Mouse (Mus musculus) right cerebral cortex, adult 18-20 months (tissue): ENCODE data around the gene Clasrp.
A peak's percentile ranks its signal among the peaks of the same experiment; 100 is the strongest.
"Not testable (repeated sequence)": the region's sequence is repeated elsewhere in the genome, so short reads cannot be mapped to it uniquely, and the experiment has no call there.

ENCODE experiments used
- DNase-seq: peaks from one replicate; pipeline ENCODE4 v3.0.0; 2022; ENCODE audit warnings: mixed read lengths

The Clasrp gene

DNA sequence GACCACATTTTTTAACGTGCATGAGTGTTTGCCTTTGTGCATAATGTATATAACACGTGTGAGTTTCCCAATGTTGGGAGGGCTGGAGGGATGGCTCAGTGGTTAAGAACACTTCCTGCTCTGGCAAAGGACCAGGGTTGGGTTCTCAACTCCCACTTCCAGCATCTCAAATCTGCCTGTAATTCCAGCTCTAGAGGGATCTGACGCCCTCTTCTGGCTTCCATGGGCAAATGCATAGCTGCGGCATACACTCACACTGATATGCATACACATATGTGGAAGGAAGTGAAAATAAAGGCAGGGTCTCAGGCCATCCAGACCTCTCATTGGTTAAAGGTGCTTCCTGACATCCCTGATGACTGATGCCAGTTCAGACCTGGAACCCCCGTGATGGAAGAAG, 3.0 kb upstream of the Clasrp start:
- no peak for DNase-seq

DNA sequence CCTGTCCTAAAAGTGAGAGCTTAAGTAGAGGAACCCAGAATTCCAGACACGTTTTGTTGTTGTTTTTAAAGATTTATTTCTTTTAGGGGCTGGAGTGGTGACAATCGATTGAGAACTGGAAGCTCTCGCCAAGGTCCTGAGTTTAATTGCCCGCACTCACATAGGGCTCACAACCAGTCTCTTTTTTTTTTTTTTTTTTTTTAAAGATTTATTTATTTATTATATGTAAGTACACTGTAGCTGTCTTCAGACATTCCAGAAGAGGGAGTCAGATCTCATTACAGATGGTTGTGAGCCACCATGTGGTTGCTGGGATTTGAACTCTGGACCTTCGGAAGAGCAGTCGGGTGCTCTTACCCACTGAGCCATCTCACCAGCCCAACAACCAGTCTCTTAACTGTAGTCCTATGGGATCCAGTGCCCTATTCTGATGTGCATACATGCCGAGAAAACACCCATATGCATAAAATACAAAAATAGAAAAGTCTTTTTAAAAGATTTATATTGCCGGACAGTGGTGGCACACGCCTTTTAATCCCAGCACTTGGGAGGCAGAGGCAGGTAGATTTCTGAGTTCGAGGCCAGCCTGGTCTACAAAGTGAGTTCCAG, 424 bp upstream of the Clasrp start:
- not testable (repeated sequence) for DNase-seq

DNA sequence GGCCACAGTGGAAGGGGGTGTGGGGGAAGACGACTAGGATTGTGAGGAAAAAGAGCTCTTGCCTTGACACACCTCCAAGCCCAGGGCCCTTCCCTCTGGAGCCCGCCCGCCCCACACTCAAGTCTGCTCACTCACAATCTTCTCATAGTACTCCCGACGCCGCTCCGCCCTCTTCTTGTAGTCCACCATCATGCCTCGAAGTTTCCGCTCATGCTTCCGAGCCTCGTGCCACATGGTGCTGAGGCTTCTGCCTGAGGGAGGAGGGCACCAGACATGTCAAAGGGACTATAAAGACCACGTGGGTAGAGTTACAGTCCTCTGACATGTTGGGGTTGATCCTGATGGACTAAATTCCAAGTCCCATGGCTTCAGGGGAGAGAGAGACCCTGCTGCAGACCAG, 1.2 kb downstream of the Clasrp start:
- DNase-seq, result no peak

DNA sequence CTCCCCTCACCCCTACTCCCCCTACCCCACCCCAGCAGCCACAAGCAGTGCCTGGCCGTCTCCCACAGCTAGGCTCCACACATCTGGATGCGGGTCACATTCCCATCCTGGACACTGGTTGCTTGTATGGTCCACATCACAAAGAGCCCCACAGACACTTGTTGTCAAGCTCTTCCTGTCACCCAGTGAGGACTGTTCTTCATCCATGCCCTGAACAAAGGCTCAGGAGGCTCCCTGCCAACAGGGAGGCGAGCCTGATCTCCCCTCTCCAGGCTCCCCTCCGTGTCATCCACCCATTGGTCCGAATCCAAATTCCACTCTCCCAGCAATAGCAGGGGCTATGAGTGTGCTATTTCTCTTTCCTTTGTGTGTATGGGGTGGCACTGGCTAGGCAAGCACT, 3.7 kb downstream of the Clasrp start:
- peak; percentile 54 for DNase-seq

DNA sequence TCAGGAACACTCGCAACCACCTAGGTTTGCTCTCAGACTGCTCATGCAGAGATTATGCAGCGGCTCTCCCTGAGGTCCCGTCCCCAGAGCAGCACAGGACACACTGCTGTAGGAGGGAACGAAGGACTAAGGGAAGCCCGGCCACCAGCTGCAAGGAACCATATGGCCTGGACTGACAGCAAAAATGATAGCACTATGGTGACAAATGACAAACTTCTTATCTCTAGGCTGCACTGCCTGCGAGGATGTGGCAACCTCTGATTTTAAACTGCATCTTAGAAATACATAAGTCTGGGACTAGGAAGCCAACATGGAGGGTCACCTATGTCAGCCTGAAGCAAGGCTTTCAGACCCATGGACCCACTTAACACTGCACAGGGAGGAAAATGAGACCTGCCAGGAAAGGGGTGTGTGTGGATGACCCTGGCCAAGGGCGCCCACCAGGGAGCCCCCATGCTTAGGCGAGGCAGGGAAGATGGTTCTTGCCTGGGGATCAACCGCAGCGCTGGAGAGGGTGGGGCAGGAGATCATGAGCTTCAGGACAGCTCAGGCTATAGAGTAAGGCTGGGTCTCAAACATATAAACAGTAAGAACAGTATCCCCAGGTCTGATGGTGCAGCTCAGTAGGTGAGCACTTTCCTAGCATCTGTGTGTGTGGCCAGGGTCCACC, 11.1 kb downstream of the Clasrp start:
- no peak for DNase-seq

DNA sequence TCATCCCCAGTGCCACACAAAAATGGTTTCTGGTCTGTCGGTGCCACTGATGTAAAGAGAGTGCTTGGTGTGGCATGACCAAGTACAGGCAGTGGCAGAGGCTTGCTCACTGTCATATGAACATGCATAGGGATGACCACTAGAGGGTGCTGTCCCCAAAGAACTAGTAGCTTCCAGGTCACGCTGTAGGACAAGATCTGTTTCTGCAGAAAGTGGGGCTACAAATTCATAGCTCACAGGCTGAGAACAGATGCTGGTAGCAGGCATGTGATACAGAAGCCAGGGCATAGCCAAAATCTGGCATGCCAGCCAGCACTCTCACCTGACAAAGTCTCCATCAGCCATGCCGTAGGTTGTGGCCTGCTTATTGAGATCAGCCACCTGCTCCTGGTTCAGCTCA, 14.4 kb downstream of the Clasrp start:
- DNase-seq, result peak; percentile 82

DNA sequence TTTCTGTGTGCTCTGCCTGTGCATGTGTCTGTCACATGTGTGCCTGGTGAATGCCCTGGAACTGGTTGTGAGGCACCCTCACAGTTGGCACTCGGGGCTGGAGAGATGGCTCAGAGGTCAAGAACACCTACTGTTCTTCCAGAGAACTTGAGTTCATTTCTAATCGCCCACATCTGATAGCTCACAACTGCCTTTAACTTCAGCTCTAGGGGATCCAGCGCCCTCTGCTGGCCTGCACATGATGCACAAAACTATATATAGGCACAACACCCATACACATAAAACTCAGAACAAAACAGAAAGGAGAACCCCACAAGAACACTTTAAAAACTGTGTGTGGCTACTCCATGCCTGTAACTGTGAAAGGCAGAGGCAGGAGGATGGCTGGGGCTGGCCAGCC, 15.1 kb downstream of the Clasrp start:
- DNase-seq, result peak; percentile 50

DNA sequence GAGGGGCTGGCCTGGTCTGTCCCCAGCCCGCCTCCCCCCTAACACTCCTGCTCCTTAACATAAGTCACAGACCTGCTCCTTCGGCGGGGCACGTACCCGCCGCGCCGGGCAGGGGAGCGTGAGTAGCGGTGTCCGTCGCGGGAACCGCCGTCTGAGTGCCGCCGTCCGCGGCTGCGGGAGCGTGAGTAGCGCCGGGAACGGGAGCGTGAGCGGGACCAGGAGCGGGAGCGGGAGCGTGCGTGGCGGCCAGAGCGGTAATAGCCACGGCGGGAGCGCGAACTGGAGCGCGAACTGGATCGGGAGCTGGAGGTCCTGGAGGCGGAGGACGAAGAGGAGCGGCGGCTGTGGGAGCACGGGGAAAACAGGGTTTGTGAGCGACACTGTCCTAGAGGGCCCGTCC, 18.0 kb downstream of the Clasrp start:
- no peak for DNase-seq

DNA sequence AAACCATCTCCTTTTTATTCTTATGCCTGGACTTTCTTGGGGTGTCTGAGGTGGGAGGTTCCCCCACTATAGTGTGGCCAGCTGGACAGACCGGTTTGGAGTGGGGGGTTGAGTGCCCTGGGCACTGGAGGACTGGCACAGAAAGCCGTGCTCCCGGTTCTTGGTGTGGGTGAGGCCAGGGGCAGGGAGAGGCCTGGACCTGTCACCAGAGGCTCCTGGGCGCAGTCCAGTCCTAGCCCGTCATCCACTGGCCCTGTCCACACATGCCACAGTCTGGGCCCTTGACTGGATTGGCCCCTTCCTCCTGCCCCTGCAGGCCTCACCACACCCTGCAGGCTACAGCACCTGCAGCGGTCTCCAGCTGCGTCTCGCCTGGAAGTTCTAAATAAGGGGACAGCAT, 23.7 kb downstream of the Clasrp start:
- no peak for DNase-seq

DNA sequence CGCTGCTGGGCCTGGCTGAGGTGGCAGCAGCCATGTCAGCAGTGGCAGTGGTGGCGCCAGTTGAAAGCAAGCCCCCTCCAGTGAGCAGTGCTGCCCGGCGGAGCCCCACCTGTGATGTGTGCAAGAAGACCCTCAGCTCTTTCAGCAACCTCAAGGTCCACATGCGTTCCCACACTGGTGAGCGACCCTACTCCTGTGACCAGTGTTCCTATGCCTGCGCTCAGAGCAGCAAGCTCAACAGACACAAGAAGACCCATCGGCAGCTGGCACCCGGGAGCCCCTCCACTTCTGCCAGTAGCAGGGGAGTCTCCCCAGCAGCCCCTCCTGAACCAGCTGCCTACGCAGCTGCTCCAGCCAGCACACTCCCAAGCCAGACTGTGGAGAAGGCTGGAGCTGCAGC, 24.5 kb downstream of the Clasrp start:
- no peak for DNase-seq

DNA sequence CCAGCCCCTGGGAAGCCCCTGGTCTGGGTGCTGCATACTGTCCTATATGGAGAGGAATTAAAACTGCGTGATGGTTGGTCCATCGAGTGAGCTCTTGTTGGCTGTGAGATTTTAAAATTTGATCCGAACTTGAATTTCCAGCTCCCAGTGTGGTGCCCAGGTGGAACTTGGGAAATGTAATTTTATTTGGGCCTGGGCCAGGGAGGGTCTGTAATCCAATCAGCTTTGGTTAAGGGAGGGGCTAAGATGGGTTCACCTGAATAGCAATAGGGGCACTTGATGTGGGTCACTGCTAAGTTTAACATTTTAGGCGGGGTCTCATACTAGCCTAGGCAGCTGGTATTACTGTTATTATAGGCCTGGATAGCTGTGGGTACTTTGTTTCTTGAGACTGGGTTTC, 25.9 kb downstream of the Clasrp start:
- DNase-seq, result no peak

DNA sequence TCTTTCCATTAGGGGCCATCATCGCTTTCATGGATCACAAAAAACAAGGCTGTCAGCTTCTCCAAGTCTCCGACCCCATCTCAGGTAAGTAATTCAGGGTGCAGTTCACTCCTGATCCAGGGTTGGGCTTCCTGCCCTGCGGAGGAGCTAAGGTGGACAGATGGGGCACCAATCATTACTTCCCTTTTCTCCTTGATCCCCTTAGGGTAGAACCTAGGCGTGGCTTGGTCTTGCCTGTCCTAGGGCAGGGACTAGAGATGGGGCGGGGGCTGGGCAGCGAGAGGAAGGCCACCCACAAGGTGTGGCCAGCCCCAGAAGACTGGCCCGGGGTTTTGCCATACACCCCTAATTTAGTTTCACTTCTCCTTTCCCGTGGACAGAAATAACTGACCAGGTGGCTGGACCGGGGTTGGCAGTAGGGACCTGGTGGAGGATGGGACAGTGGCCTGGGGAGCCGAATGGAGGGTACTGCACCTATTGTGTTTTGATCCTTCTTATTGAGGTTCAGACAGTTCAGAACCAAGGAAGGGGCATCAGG, 26.3 kb downstream of the Clasrp start:
- no peak for DNase-seq

DNA sequence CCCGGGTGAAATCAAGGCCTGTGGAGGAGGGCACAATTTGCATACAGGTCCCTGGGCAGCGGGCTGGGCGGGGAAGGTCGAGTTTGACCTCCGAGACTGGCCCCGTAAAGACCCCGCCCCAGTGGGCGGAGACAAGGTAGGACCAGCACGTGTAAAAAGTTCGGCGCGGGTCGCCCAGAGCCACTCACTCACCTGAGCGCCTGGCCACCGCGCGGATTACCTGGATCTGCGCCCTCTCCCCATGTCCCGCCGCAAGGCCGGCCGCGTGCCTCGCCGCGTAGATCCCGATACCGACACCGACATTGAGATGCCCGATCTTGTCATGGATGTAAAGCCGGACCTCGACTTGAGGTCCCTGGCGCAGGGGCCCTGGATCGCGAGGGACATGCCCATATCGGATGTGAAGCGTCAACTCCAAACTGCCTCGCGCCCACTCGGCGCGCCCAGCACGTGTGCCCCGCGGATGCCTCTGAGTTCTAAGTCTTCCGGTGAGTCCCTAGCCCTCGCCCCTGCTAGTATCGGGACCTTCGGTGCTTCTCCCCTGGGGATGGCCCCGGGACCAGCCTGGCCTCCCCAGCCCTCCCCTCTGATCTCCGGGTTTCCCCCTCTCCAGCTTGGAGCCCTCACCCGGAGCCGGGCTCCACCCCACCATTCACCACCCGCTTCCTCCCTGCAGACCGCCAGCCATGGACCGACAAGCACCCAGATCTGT, 27.0 kb downstream of the Clasrp start, which contains the start of the genes Zfp296 and Gemin7:
Gene Zfp296, plus strand, starts transcription at position 147 of the 712 bp plus-strand sequence.
Gene Gemin7, minus strand, starts transcription at position 455 of the 712 bp plus-strand sequence.
- no peak for DNase-seq

DNA sequence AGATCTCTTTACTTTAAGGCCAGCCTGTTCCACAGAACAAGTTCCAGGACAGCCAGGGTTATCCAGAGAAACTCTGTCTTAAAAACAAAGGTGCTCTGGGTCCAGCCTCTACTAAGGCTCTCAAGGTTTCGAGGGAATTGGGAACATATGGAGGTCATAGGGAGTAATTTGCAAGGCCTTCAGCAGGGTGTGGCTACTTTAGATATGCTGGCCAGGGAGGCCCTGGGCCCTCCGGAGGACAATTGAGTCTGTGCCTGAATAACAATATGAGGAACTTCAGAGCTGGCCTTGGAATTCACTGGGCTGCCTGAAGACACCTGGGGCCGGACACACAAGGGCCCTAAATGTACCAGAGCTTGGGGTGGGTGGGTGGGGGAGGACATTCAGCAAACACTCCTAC, 28.7 kb downstream of the Clasrp start:
- no peak for DNase-seq

DNA sequence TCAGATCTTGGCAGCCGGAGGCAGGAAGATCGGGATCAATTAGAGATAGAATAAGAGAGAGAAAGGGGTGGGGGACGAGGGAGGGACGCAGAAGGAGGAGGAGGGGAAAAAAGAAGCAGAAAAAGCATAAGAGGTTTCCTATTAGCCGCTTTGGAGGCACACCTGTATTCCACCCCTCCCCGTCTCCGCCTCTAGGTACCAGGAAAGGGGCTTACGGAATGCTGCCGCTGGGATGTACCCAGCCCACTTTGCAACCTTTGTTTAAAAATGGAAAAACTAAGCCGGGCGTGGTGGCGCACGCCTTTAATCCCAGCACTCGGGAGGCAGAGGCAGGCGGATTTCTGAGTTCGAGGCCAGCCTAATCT, 30.5 kb downstream of the Clasrp start:
- DNase-seq, result no peak

DNA sequence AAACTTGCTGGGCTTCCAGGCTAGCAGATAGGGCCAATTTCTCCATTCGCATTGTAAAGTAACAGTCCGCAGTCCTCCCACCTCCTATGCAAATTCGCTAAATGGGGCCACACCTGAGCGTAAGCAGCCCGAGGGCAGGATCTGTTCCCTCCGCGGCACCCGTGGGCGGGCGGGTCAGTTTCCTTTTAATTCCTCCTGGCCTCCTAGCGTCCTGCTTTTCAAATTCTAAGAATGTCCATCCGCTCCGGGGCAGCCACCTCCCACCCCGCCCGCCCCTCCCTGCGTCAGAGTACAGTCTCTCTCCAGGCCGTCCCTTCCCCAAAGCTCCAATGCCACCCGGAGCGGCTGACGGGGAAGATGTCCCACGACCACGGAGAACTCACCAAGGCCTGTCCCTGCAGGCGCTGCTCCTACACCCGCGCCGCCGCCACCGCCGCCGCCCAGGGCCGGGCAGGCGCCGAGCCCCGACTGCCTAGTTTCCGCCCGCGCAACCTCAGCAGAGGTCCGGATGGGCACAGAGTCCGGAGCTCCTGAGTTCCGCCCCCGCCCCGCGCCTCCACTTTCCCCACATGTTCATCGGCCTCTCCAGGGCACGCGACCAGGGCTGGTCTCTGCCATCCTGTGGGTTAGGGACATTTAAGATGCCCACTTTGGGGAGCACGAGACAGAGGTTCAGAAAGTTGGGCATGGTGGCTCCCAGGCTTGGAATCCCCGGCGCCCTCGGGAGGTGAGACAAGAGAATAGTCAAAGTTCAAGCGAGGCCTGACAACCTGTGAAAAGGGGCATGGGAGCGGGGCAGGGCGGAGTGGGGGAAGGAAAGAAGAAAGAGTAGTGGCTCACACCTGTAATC, 31.1 kb downstream of the Clasrp start:
- peak; percentile 74 for DNase-seq

DNA sequence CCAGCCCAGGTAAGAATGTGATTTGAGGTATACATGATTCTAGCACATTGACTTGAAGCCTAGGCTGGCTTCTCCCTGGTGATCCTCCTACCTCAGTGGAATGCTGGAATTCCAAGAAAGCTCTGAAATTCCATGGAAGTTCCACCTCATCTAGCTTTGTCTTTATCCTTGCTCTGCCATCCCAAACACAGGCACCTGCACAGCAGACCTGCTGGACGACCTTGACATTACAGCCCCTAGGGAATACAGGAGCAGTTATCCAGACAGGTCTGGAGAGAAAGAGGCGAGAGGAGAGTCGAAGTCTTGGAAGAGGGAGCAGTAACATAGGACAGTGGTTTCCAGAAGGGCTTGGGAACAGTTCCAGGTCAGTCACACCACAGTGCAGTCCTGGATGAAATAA, 34.6 kb downstream of the Clasrp start:
- DNase-seq, result no peak

DNA sequence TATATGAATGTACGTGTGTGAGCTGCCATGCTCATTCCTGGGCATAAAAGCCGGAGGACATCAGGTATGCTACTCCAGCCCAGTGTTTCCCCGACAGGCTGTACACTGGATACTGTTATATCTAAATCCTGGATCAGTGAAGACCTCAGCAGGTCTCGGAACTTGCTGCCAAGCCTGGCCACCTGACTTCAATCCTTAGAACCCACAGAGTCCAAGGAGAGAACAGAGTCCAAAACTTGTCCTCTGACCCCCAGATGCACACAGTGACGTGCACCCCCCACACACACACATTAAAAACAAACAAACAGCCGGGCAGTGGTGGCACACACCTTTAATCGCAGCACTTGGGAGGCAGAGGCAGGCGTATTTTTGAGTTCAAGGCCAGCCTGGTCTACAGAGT, 36.9 kb downstream of the Clasrp start:
- DNase-seq, result no peak

DNA sequence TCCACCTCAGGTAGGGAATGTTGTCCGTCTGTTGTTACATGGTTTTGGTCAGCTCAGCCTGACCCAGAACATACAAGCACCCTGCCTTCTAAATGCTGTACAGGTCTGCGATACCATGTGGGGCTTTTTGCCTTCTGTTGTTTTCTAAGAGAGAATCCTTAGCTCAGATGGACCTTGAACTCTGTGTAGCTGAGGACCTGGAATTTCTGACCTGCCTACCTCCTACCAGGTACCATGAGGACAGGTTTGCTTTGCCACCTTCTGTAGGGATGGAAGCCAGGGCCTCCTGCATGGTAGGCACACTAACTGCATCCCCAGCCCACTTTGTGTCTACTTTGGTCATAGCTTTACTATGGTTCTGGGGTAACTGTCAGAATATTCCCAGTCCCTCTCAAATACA, 38.5 kb downstream of the Clasrp start:
- no peak for DNase-seq

DNA sequence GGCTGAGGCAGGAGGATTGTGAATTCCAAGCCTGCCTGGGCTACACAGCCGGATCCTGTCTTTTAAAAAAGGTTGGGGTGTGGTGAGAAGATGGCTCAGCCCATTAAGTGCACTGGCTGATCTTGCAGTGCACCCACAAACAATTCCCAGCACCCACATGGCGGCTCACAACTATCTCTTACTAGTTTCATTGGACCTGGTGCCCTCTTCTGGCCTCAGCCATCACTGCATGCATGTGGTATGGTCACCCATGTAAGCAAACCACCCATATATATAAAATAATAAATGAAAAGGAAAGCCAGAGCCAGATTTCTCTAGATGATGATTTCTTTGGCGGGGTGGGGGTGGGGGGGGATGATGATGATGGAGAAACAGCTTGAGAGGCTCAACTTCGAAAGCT, 39.8 kb downstream of the Clasrp start:
- DNase-seq, result no peak

DNA sequence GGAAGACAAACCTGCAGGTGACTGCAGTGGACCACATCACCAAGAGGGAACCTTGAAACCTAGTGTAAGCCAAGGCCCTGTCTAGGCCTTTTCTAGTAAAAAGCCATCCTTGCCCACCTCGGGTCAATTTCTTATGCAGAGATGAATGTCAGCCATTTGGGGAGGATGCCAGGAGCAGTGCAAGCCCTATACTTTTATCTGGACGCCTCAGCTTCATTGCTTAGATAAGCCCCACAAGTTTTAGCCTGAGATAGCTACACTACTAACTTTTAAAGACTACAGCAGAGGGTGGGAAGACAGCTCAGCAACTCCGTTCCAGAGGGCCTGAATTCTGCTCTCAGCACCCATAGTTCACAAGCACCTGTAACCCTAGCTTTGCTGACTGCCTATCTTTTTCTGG, 40.4 kb downstream of the Clasrp start:
- DNase-seq, result no peak

DNA sequence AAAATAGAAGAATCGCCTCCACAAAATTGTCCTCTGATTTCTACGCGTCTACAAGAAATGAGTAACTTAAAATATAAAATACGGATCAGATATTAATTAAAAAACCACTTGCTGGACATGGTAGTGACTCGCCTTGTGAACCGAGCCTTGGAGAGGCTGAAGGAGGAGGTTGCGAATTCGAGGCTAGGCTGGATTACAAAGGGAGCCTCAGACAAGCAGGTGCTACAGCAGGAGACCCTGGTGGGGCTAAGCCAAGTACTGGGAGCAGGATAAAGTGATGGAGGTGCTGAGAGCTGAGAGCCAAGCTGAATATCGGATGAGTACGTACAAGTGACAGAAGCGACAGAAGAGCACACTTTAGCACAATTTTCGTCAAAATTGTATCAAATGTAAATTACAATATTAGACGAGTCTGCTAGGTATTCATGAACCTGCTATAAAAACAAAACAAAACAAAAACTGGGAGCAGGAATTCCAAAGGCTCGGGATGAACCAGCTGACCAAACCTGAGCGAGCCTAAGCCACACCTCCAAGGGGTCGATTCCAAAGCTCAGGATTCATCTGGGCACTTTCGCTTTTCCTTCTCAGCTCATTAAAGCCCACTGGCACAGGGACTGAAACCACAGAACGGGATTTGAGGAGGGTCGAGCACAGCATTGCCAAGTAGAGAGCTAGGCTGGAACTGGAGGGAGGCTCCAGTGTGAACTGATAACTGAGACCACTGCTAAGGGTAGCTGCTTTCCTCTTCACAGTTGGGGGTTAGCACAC, 41.5 kb downstream of the Clasrp start, which contains the start of gene Ppp1r37:
Gene Ppp1r37, minus strand, starts transcription at position 434 of the 768 bp plus-strand sequence.
- no peak for DNase-seq
